Mouse (Mus musculus) kidney, adult 2 months (tissue): ENCODE measurements at regions not wholly inside any gene's neighbourhood (a gene's known extent, or its start where the extent isn't known, plus 50 kb on each side); places are given as distances from the start of the nearest gene placed in this dataset.

Source experiments
- CTCF ChIP-seq: fragments of 200-500 bp; conservative IDR thresholded peaks from 2 replicates; pipeline ENCODE4 v1.5.1; 2011; ENCODE audit warnings: low read depth, mild to moderate bottlenecking, control low read depth, low read length, moderate library complexity, mixed read lengths; ENCODE audit not compliant: insufficient read depth, insufficient read length
- POLR2A ChIP-seq: fragments of 200-500 bp; IDR thresholded peaks from one replicate; pipeline ENCODE4 v1.6.1; 2011; ENCODE audit warnings: low read depth, low read length, control low read depth

DNA sequence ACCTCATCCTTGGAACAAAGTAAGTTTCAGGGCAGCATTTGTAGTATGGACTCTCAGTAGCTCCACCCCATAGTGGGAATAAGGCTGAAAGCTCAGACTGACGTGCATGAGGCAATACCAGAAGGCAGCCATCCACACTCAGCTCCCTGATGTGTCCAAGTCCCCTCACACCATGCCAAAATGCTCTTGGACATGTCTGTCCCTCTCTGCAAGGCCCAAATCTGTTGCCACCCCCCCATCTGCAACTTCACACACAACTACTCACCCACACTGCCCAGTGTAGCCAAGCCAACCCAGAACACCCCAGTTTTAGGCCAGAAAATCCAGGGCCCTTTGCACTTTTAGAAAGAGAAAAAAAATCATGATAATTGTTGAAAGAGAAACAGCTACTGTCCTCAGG, 498.1 kb upstream of the Kdm8 start:
- TF ChIP-seq CTCF, result no peak
- TF ChIP-seq POLR2A, result no peak
